Mouse (Mus musculus) adrenal gland, postnatal 25 days (tissue): ENCODE measurements at regions not wholly inside any gene's neighbourhood (a gene's known extent, or its start where the extent isn't known, plus 50 kb on each side); places are given as distances from the start of the nearest gene placed in this dataset.

Experiments
- DNase-seq: peaks from one replicate; pipeline ENCODE4 v3.0.0; 2021; ENCODE audit warnings: mixed read lengths

- DNase-seq, result no peak
Measured at GRCm38 (mm10) chr3:29890764-29891163, 657.0 kb downstream of the Mecom start.

- no peak for DNase-seq
Measured at GRCm38 (mm10) chr3:29890286-29890685, 657.5 kb downstream of the Mecom start.

- DNase-seq, result no peak
Measured at GRCm38 (mm10) chr3:29889638-29890037, 658.2 kb downstream of the Mecom start.

GRCm38 (mm10) chr3:29879966-29880365 lies 667.8 kb downstream of the Mecom start:
- no peak for DNase-seq

GRCm38 (mm10) chr3:29875768-29876167 lies 672.0 kb downstream of the Mecom start:
- DNase-seq, result no peak

GRCm38 (mm10) chr3:29862437-29862836 lies 685.4 kb downstream of the Mecom start:
- DNase-seq, result no peak

- DNase-seq, result no peak
Measured at GRCm38 (mm10) chr3:29852465-29852864, 695.3 kb downstream of the Mecom start.

- no peak for DNase-seq
Measured at GRCm38 (mm10) chr3:29835432-29835831, 712.4 kb downstream of the Mecom start.

- no peak for DNase-seq
Measured at GRCm38 (mm10) chr3:29834884-29835283, 712.9 kb downstream of the Mecom start.

- no peak for DNase-seq
Measured at GRCm38 (mm10) chr3:29831346-29831745, 716.5 kb downstream of the Mecom start.

GRCm38 (mm10) chr3:29822622-29823370 lies 725.0 kb downstream of the Mecom start:
- DNase-seq, result no peak

- DNase-seq, result no peak
Measured at GRCm38 (mm10) chr3:29816964-29817363, 730.8 kb downstream of the Mecom start.

- no peak for DNase-seq
Measured at GRCm38 (mm10) chr3:29813276-29813675, 731.5 kb downstream of the Egfem1 start.

GRCm38 (mm10) chr3:29812480-29813240 lies 730.8 kb downstream of the Egfem1 start:
- DNase-seq, result no peak

GRCm38 (mm10) chr3:29806046-29806445 lies 724.2 kb downstream of the Egfem1 start:
- DNase-seq, result no peak

- no peak for DNase-seq
Measured at GRCm38 (mm10) chr3:29803456-29803855, 721.6 kb downstream of the Egfem1 start.

GRCm38 (mm10) chr3:29801081-29801480 lies 719.3 kb downstream of the Egfem1 start:
- no peak for DNase-seq

- no peak for DNase-seq
Measured at GRCm38 (mm10) chr3:29774365-29774764, 692.5 kb downstream of the Egfem1 start.

GRCm38 (mm10) chr3:29771194-29771593 lies 689.4 kb downstream of the Egfem1 start:
- no peak for DNase-seq

GRCm38 (mm10) chr3:29768592-29768991 lies 686.8 kb downstream of the Egfem1 start:
- DNase-seq, result no peak

GRCm38 (mm10) chr3:29764021-29764420 lies 682.2 kb downstream of the Egfem1 start:
- DNase-seq, result no peak

- DNase-seq, result peak; percentile 47
Measured at GRCm38 (mm10) chr3:29757821-29758494, 676.1 kb downstream of the Egfem1 start.
